Mouse (Mus musculus): Measurements from ENCODE around the gene Zbtb1. TPM values are rescaled to one million over a fixed set of nuclear protein-coding genes. Genes with fewer than 3 reads are reported as not detected.

Gene Zbtb1
- polyA plus RNA-seq, 1 experiment from 2014 or later: 8.2 TPM

DNA sequence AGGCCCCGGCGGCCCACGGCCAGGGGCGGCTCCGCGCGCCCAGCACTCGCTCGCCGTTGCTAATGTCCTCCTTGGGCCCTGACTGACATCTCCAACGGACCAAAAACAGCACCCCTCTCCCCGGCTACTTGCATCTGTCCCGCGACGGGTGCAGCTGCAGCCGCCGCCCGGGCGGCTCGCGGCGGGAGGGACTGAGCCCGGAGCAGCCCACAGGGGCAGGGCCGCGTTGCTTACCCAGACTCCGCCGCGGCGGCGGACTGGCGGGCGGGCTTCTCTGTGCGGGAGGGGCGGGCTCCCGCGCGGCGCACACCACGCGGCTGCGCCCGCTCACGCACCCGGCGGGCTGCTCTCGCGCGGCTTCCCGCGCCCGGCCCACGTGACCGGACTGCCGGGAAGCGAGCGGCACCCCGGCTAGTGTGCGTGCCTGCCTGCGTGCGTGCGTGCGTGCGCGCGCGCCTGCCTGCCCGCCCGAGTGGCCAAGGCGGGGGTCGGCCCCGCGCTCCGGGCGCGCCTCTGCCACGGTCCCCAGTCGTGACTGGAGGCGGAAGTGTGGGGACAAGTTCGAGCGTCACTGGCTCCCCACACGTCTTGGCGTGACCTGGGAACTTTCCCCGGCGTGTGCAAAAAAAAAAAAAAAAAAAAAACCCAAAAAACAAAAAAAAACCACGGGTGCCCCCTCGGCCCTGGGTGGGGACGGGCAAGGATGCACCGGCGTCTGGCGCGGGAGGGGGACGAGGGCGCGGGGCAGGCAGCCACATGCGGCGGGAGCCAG lies 674 bp upstream of the Zbtb1 start, which contains the start of gene Zbtb25:
TSS of gene Zbtb25 (minus strand) at position 397 of the 772 bp plus-strand sequence.
- no peak for TF ChIP-seq CTCF (IDR thresholded peaks at IDR 0.05; ENCODE audit: low read depth)
- WGBS: 0% methylated on average over 73 of the region's 96 CpGs

DNA sequence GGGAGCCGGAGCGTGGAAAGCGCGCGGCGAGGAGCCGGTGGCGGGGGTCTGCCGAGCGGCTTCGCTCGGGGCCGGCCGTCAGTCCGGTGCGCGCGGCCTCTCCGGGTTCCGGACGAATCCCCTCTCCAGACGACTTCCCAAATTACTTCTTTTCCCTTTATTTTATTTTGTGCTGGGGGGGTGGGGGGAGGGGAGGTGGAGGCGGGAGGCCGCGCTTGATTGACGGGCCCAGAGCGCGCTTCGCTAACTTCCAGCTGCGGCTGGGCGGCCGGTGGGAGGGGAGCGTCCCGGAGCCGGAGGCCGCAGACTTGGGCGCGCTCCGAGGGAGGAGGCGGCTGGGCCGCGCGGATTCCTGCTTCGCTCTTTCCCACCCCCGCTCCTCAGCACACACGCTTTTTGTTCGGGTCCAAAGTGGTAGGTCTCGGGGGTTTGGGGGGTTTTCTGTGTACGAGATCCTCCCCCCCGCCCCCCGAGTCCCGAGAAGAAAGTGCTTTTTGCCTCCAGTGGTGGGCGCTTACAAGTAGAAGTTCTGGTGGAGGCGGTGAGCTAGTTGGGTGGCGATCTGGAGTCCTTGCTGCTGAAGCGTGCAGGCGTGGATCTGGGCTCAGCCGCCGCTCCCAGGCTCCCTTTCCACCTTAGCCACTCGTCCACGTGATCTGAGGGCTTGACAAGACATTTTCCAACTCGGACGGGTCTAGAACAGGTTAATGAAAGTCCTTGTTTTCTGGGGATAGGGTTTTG lies 935 bp downstream of the Zbtb1 start:
- H3K36me3 ChIP-seq (ENCODE audit: insufficient read depth, low read length): no peaks in the 10 kb centered on the region
- peak overlapping the region; percentile 95 for H3K4me3 ChIP-seq (replicated peaks; ENCODE audit: low read depth, low read length)
- H3K27ac ChIP-seq: peak overlapping the region; percentile 100
- DNase-seq (ENCODE audit: low spot score): peak; percentile 90
- H3K27me3 ChIP-seq (ENCODE audit: insufficient read depth, low read length): no peaks in the 10 kb centered on the region
- H3K4me1 ChIP-seq (replicated peaks; ENCODE audit: insufficient read depth, low read length): peaks cover 24% of the 10 kb centered on the region
- peak overlapping the region; percentile 71 for H3K4me2 ChIP-seq (ENCODE audit: low read length)
- TF ChIP-seq CTCF (IDR thresholded peaks at IDR 0.05; ENCODE audit: low read depth): no peak
- ATAC-seq (replicated peaks; ENCODE audit: low FRiP score, low read depth): peak; percentile 63
- WGBS: under 1% methylated on average over 61 of the region's 63 CpGs
- H3K9me3 ChIP-seq (replicated peaks; ENCODE audit: low read length): no peaks in the 10 kb centered on the region
- peak overlapping the region; percentile 99 for H3K9ac ChIP-seq (ENCODE audit: low read depth, low read length)

More for the DNA sequence above, 674 bp upstream of the Zbtb1 start, which contains the start of gene Zbtb25:
- no peaks in the 10 kb centered on the region for H3K36me3 ChIP-seq (ENCODE audit: insufficient read depth, low read length)
- peak within 1 kb of the TSS; percentile 99 for H3K9ac ChIP-seq (ENCODE audit: low read depth, low read length)
- ATAC-seq (replicated peaks; ENCODE audit: low FRiP score, low read depth) (peak; percentile 82), DNase-seq (ENCODE audit: low spot score) (peak; percentile 87)
- no peaks in the 10 kb centered on the region for H3K27me3 ChIP-seq (ENCODE audit: insufficient read depth, low read length)
- H3K4me2 ChIP-seq (ENCODE audit: low read length): peak within 1 kb of the TSS; percentile 71
- no peaks in the 10 kb centered on the region for H3K9me3 ChIP-seq (replicated peaks; ENCODE audit: low read length)
- peaks cover 24% of the 10 kb centered on the region for H3K4me1 ChIP-seq (replicated peaks; ENCODE audit: insufficient read depth, low read length)
- peak within 1 kb of the TSS; percentile 100 for H3K27ac ChIP-seq
- peak within 1 kb of the TSS; percentile 95 for H3K4me3 ChIP-seq (replicated peaks; ENCODE audit: low read depth, low read length)

DNA sequence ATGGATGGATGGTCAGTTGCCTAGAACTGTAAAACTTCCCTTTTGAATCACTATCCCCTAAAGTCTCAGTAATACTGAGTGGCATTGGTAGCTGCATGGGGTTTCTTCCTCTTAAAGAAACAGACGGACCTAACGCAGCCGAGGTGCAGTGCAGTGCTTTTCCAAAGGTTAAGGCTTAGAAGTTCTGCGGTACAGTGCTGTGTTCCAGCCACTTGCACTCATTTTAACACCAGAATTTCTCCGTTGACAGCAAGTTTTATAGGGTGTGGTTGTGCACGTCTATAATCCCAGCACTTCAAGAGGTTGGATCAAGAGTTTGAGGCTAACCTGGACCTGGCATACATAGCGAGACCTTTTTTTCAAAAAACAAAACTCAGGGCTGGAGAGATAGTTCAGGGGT lies 2.0 kb downstream of the Zbtb1 start:
- DNase-seq (ENCODE audit: low spot score): no peak
- ATAC-seq (replicated peaks; ENCODE audit: low FRiP score, low read depth): no peak
- Histone ChIP-seq H3K4me2 (ENCODE audit: low read length) (peak overlapping the region; percentile 71), H3K27me3 (ENCODE audit: insufficient read depth, low read length) (no peaks in the 10 kb centered on the region), H3K27ac (0 out of 2 replicates have a peak overlapping the region, but pooled peaks have one; percentile 100), H3K4me1 (replicated peaks; ENCODE audit: insufficient read depth, low read length) (peaks cover 23% of the 10 kb centered on the region), H3K9ac (ENCODE audit: low read depth, low read length) (peak overlapping the region; percentile 99), H3K4me3 (replicated peaks; ENCODE audit: low read depth, low read length) (peak overlapping the region; percentile 95), H3K9me3 (replicated peaks; ENCODE audit: low read length) (no peaks in the 10 kb centered on the region), H3K36me3 (ENCODE audit: insufficient read depth, low read length) (no peaks in the 10 kb centered on the region)
- TF ChIP-seq CTCF (IDR thresholded peaks at IDR 0.05; ENCODE audit: low read depth): no peak
- WGBS: 33% methylated on average over 7 of the region's 7 CpGs

- 81% methylated on average over 5 of the region's 7 CpGs for WGBS
Measured at GRCm38 (mm10) chr12:76372881-76373818, 3.1 kb downstream of the Zbtb1 start.

GRCm38 (mm10) chr12:76373991-76374390 lies 3.9 kb downstream of the Zbtb1 start:
- Histone ChIP-seq H3K27ac (no peak overlapping the region), H3K4me2 (ENCODE audit: low read length) (no peak overlapping the region), H3K4me1 (replicated peaks; ENCODE audit: insufficient read depth, low read length) (peaks cover 12% of the 10 kb centered on the region), H3K36me3 (ENCODE audit: insufficient read depth, low read length) (no peaks in the 10 kb centered on the region), H3K27me3 (ENCODE audit: insufficient read depth, low read length) (no peaks in the 10 kb centered on the region), H3K9ac (ENCODE audit: low read depth, low read length) (no peak overlapping the region), H3K9me3 (replicated peaks; ENCODE audit: low read length) (no peaks in the 10 kb centered on the region), H3K4me3 (replicated peaks; ENCODE audit: low read depth, low read length) (no peak overlapping the region)
- no peak for TF ChIP-seq CTCF (IDR thresholded peaks at IDR 0.05; ENCODE audit: low read depth)
- WGBS: 65% methylated on average over 6 of the region's 6 CpGs
- ATAC-seq (replicated peaks; ENCODE audit: low FRiP score, low read depth) (no peak), DNase-seq (ENCODE audit: low spot score) (no peak)

More at GRCm38 (mm10) chr12:76372881-76373818, 3.1 kb downstream of the Zbtb1 start:
- Histone ChIP-seq H3K9ac (ENCODE audit: low read depth, low read length) (no peak overlapping the region), H3K4me3 (replicated peaks; ENCODE audit: low read depth, low read length) (no peak overlapping the region), H3K27me3 (ENCODE audit: insufficient read depth, low read length) (no peaks in the 10 kb centered on the region), H3K27ac (no peak overlapping the region), H3K36me3 (ENCODE audit: insufficient read depth, low read length) (no peaks in the 10 kb centered on the region), H3K4me2 (ENCODE audit: low read length) (no peak overlapping the region), H3K4me1 (replicated peaks; ENCODE audit: insufficient read depth, low read length) (peaks cover 12% of the 10 kb centered on the region), H3K9me3 (replicated peaks; ENCODE audit: low read length) (no peaks in the 10 kb centered on the region)
- TF ChIP-seq CTCF (IDR thresholded peaks at IDR 0.05; ENCODE audit: low read depth): peak; percentile 19; the same call in 1 of the 2 replicates
- ATAC-seq (replicated peaks; ENCODE audit: low FRiP score, low read depth) (no peak), DNase-seq (ENCODE audit: low spot score) (no peak)
